9 mouse cellular contexts compared by ENCODE assay signal in the genomic region with DNA sequence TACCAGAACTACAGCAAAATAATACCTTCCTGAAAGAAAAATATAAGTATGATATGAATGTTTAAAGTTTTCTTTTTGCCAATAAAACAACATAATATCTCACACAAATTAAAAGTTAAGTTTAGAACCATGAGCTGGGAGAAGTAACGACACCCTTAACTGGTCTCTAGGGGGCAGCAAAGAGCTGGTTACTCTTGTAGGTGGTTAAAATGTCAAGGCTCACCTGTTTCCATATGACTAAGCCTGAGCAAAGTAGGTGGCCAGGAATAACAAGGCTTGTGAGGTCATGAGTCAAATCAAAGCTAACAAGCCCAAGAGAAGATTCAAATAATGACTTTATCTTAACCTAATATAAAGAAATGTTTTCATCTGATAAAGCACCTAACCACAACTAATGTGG. TPM values are rescaled to one million over a fixed set of nuclear protein-coding genes. Genes with fewer than 3 reads are reported as not detected.
DNase-seq lines count a peak whose midpoint lies in the region; ATAC-seq and TF ChIP-seq lines count a peak whose summit lies in the region.
"Had no signal": no experiment of that assay in that cellular context is flagged by ENCODE, and none has a peak within 500 bp of the region (broad histone marks: within the 10 kb centered on the region; RNA-seq: fewer than 3 reads in every experiment).

No protein-coding gene starts in this region.

- H3K4me1 ChIP-seq in forebrain, postnatal 0 days (ENCODE audit: insufficient read depth) = no peaks in the 10 kb centered on the region
- no peaks in the 10 kb centered on the region for H3K4me1 ChIP-seq in forebrain, embryonic 15.5 days
- H3K4me1 ChIP-seq in kidney, adult 2 months (ENCODE audit: control insufficient read depth, insufficient read depth, low read length) = no peaks in the 10 kb centered on the region
- no peaks in the 10 kb centered on the region for H3K4me1 ChIP-seq in lung, embryonic 14.5 days (ENCODE audit: insufficient read depth)
- H3K4me1 ChIP-seq: limb, embryonic 15.5 days had no signal

- DNase-seq in forebrain, postnatal 0 days = peak; percentile 77
- DNase-seq in 3T3-L1 (ENCODE audit: low read depth, low spot score) (peak; percentile 68), ZHBTc4 (ENCODE audit: low read depth, low spot score) (peak; percentile 74)
- DNase-seq in embryo, embryonic 11 days = peak; percentile 81
- DNase-seq in kidney, adult 2 months = peak; percentile 80
- DNase-seq in lung, embryonic 14.5 days = peak; percentile 83
- DNase-seq in telencephalon, adult 2 months (ENCODE audit: low read depth, low spot score) = peak; percentile 62

- H3K27me3 ChIP-seq in forebrain, postnatal 0 days (ENCODE audit: insufficient read depth, low read length) = no peaks in the 10 kb centered on the region
- H3K27me3 ChIP-seq in forebrain, embryonic 15.5 days = 0 out of 2 replicates have a peak, but pooled peaks cover 4% of the 10 kb centered on the region
- no peaks in the 10 kb centered on the region for H3K27me3 ChIP-seq in kidney, adult 2 months (replicated peaks; ENCODE audit: control insufficient read depth, insufficient read depth, low read length)
- no peaks in the 10 kb centered on the region for H3K27me3 ChIP-seq in lung, embryonic 14.5 days (ENCODE audit: insufficient read depth, low read length)
- H3K27me3 ChIP-seq: limb, embryonic 15.5 days had no signal

- no peak for TF ChIP-seq POLR2A in kidney, adult 2 months (IDR thresholded peaks at IDR 0.05; ENCODE audit: low read depth, low read length)

- no peak overlapping the region for H3K4me3 ChIP-seq in forebrain, postnatal 0 days (ENCODE audit: low read depth, low read length)
- no peak overlapping the region for H3K4me3 ChIP-seq in forebrain, embryonic 15.5 days
- H3K4me3 ChIP-seq in kidney, adult 2 months (ENCODE audit: insufficient read depth, low read depth, low read length) = no peak overlapping the region
- H3K4me3 ChIP-seq in lung, embryonic 14.5 days (ENCODE audit: low read depth, low read length) = no peak overlapping the region
- H3K4me3 ChIP-seq: limb, embryonic 15.5 days had no signal

- H3K4me2 ChIP-seq in forebrain, postnatal 0 days (ENCODE audit: low read depth) = no peak overlapping the region
- no peak overlapping the region for H3K4me2 ChIP-seq in forebrain, embryonic 15.5 days (replicated peaks)
- no peak overlapping the region for H3K4me2 ChIP-seq in lung, embryonic 14.5 days
- H3K4me2 ChIP-seq: limb, embryonic 15.5 days had no signal

- WGBS in forebrain, postnatal 0 days = 0% methylated on average over 1 of the region's 1 CpGs
- 0% methylated on average over 1 of the region's 1 CpGs for WGBS in forebrain, embryonic 15.5 days
- 0% methylated on average over 1 of the region's 1 CpGs for WGBS in kidney, adult 2 months
- WGBS in lung, embryonic 14.5 days = 0% methylated on average over 1 of the region's 1 CpGs

- no peaks in the 10 kb centered on the region for H3K9me3 ChIP-seq in forebrain, postnatal 0 days (ENCODE audit: low read length)
- H3K9me3 ChIP-seq in forebrain, embryonic 15.5 days = no peaks in the 10 kb centered on the region
- no peaks in the 10 kb centered on the region for H3K9me3 ChIP-seq in lung, embryonic 14.5 days (ENCODE audit: low read depth, low read length)
- H3K9me3 ChIP-seq: limb, embryonic 15.5 days had no signal

- peak; percentile 76 for TF ChIP-seq CTCF in forebrain, postnatal 0 days (IDR thresholded peaks at IDR 0.05; ENCODE audit: low read depth)
- peak; percentile 36; the same call in 1 of the 2 replicates for TF ChIP-seq CTCF in kidney, adult 2 months (conservative IDR thresholded peaks at IDR 0.05; ENCODE audit: insufficient read depth, insufficient read length, low read depth, low read length)
- peak; percentile 72 for TF ChIP-seq CTCF in lung, embryonic 14.5 days (IDR thresholded peaks at IDR 0.05; ENCODE audit: low read depth)

- H3K27ac ChIP-seq in forebrain, postnatal 0 days (ENCODE audit: low read depth, low read length) = no peak overlapping the region
- H3K27ac ChIP-seq in forebrain, embryonic 15.5 days (replicated peaks) = no peak overlapping the region
- no peak overlapping the region for H3K27ac ChIP-seq in kidney, adult 2 months (ENCODE audit: insufficient read depth, low read depth, low read length)
- no peak overlapping the region for H3K27ac ChIP-seq in lung, embryonic 14.5 days (ENCODE audit: low read depth)
- H3K27ac ChIP-seq: limb, embryonic 15.5 days had no signal

- ATAC-seq in forebrain, postnatal 0 days = no peak
- ATAC-seq in forebrain, embryonic 15.5 days (replicated peaks) = no peak
- no peak for ATAC-seq in lung, embryonic 14.5 days (ENCODE audit: insufficient read depth)

- no peak overlapping the region for H3K9ac ChIP-seq in forebrain, postnatal 0 days
- H3K9ac ChIP-seq in forebrain, embryonic 15.5 days (replicated peaks) = no peak overlapping the region
- no peak overlapping the region for H3K9ac ChIP-seq in lung, embryonic 14.5 days
- H3K9ac ChIP-seq: limb, embryonic 15.5 days had no signal

- H3K36me3 ChIP-seq in forebrain, postnatal 0 days (ENCODE audit: insufficient read depth) = no peaks in the 10 kb centered on the region
- H3K36me3 ChIP-seq in forebrain, embryonic 15.5 days = no peaks in the 10 kb centered on the region
- H3K36me3 ChIP-seq in kidney, adult 2 months (ENCODE audit: control insufficient read depth, insufficient read depth, low read length) = no peaks in the 10 kb centered on the region
- H3K36me3 ChIP-seq in lung, embryonic 14.5 days (ENCODE audit: insufficient read depth) = no peaks in the 10 kb centered on the region
- H3K36me3 ChIP-seq: limb, embryonic 15.5 days had no signal

RNA-seq across cellular contexts. Expression of a gene that starts 24.9 kb away (rescaled TPM):
- not detected in 2 replicates for total RNA-seq in forebrain, postnatal 0 days (2014; rRNA removed)
- not detected in 2 replicates for polyA plus RNA-seq in forebrain, postnatal 0 days (2015; fragmentation: Nextera tagmentation; extraction: Ambion mirVana)
- not detected in 2 replicates for polyA plus RNA-seq in forebrain, embryonic 15.5 days (2015; fragmentation: Nextera tagmentation; extraction: Ambion mirVana)
- not detected in 2 replicates for polyA plus RNA-seq in kidney, adult 2 months (2012; rRNA removed)
- not detected in 2 replicates for polyA plus RNA-seq in lung, embryonic 14.5 days (2014; fragmentation: Nextera tagmentation; extraction: Ambion mirVana)
- polyA plus RNA-seq: limb, embryonic 15.5 days had no signal
